Mouse (Mus musculus) right cerebral cortex, postnatal 10 days (tissue): ENCODE data around the gene Snx18.

Experiments used
- DNase-seq, 2 experiments: peaks; one replicate each; pipeline ENCODE4 v3.0.0; 2021; ENCODE audit warnings: low spot score in 2 of 2

Snx18 gene

DNA sequence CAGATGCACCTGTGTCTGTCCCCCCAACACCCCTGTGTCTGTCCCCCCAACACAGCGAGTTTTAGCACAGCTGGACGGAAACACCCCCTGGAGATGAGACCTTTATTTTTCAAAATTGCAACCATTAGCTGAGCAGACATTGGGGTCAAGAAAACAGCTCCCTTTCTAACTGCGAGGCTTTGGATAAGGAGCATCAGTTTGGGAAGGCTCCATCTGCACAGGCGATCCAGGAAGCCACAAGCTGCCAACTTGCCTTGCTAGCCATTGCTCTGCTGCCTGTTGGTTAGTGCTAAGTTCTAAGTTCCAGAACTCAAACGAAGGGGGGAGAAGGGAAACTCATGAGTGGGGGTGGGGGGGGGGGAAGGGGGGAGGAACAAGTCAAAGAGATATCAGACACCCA, 51.4 kb downstream of the Snx18 start:
- no peak for DNase-seq

DNA sequence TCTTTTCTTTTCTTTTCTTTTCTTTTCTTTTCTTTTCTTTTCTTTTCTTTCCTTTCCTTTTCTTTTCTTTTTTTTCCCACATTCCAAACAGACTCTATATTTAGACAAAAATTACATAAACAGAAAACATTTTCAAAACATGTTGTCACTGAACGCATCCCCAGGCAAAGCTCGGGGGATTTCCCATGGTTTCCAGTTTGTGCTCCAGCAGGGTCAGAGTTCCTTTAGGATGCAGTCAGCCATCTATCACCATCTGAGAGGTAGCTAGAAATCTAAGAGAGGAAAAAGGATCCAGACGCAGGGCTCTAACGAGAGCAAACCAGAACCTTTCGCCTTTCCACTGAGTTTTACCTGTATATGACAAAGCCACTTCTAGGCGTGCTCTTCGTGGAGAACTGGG, 52.0 kb downstream of the Snx18 start:
- no peak for DNase-seq

DNA sequence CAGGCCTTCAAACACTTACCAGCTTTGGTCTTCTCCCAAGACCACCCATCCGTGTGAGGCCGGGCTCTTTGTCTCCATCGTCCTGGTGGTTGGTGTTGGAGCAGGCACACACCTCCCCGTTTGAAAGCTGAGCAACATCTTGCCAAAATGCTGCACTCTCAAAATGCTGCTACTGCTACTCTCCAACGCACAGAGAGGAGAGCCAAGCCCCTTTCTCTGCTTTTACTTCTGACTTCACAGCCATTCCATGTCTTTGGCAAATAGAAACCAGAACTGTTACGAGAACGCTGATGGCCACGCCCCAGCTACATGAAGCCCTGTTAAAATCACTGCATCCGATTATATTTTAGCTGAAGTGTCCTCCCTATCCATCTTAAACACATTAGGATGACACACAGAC, 58.7 kb downstream of the Snx18 start:
- DNase-seq: no peak

DNA sequence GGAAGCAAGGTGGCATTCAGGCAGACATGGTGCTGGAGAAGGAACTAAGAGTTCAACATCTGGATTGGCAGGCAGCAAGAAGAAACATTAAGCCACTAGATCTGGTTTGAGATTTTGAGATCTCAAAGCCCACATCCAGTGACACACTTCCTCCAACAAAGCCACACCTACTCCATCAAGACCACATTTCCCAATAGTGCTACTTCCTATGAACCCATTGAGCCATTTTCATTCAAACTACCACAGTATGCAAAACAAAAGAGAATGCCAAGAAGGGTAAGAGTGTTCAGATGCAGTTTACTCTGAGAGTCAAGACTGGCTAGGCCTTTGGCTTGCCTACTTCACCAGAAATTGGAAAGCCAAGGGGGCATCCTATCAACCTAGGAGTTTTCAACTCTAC, 61.8 kb downstream of the Snx18 start:
- no peak for DNase-seq

DNA sequence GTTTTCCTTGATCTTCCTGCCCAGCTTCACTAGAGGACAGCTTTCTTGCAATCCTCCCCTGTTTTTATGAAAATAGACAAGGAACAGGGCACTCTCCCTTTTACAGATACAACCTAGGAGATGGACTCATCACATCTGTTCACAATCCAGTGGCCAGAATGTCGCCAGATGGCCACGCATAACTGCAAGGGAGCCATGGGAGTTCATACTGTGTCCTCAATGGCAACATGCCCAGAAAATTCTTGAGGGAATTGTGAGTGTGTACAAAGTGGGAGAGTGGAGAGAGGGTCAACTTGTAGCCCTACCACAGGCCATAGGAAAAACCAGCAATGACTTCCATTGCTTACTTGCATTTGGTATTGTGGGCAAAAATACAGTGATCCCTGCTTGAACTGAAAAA, 63.1 kb downstream of the Snx18 start:
- no peak for DNase-seq

DNA sequence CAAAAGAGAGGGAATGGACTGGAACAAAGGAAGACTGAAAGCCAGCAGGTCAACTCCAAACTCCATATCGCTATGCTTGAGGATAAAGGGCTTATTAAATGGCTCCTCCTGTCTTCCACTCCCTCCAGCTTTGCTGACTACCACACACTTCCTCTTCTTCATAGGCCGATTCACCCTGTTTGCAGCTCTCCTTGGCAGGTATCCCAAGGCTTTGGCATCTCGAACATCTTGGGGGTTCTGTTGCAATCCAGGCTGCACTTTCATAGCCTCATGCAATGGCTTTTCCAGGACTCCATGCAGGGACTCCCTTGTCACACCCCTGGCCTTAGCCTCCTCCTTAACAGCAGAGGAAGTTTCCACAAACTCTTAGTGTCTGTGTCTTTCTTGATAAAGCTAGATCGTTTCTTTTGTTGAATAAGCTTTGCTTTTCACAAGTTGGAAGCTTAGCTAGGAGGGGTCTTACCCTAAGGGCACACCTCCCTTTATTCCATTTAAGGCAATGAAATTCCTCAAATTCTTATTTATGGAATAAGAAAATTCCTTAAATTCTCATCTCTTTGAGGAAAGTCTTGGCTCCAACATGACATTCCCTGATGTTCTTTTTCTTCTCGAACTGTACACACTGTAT, 64.6 kb downstream of the Snx18 start:
- DNase-seq: no peak

DNA sequence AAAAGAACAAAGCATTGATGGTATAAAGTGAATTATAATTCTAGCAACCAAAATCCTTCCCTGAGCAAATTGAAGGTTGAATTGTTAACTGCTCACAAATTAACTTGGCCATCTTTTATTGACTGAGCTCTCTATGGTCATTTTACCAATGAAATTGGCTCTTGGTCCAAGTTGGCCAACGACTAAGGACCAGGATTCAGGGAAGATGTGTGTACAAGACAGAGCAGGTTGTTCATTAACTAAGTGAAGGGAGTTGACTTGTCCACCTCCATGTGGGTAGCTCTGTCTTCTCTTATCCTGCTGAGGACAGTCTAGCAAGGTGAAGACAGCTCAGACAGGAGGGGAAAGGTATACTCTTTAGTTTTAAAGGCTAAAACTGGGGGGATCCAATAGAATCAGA, 66.0 kb downstream of the Snx18 start:
- DNase-seq: no peak

DNA sequence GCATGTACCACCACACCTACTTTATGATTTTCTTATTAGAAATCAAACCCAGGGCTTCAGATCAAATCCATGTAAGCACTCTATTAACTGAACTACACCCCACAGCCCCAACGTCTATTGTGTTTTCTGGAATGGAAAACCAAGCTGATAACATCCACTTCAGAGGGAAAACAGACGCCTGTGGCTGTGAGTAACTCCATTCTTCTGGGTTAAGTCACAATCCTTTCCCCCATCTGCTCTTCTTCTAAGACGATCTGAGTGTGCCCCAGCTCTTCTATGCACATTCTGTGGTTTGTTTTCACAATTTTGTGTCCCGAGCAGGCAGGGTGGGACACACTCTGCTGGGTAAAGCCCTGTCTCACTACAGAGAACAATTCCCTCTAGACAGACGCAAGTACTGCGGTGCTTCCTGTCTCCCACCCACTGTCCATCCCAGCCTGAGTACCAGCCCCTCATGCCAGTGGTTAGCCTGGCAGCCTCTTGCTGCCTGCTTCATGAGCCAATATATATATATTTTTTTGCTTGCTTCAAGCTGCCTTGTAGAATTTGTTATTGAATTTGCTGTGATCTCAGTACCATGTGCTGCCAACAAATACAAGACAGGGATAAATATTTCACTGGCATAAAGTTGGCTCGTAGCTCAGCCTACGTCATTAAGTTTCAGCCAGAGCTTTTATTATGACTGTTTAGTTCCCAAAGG, 67.3 kb downstream of the Snx18 start:
- DNase-seq: no peak

DNA sequence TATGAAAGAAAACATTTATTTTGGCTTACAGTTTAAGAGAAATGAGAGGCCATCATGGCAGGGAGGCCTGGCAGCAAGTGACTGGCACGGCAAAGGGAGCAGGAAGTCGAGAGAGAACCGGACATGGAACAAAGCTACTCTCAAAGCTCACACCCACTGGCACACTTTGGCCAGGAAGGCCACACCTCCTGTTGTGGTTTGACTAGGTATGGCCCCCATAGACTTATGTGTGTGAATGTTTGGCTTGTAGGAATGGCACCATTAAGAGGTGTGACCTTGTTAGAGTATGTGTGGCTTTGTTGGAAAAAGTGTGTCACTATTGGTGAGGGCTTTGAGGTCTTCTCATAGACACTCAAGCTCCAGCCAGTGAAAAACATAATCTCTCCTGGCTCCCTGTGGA, 69.3 kb downstream of the Snx18 start:
- DNase-seq: no peak

DNA sequence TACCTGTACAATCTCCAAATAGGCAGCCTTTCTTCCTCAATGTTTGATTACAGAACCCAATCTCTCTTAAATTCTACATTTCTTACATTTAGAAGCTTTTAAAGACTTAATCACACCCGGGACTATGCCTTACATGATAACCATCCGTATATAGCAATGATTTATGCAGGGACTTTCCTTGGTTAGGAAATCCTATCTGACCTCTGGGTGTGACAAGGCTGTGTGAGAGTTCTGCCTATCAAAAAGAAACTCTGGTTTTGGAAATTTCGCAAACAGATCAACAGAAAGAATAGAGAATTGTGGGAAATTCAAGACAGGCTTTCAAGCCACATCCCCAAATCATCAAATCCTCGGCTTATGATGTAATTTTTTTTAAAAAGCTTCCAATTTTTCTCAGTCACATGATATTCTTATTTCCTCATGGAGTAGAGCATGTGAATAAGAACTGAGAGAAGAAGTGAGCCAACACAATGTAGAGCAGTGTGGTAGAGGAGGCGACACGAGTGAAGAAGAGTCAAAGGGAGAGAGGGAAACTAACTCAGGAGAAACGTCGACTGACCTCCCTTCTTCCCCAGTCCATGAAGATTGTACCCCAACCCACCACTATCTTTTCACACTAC, 70.4 kb downstream of the Snx18 start:
- no peak for DNase-seq

DNA sequence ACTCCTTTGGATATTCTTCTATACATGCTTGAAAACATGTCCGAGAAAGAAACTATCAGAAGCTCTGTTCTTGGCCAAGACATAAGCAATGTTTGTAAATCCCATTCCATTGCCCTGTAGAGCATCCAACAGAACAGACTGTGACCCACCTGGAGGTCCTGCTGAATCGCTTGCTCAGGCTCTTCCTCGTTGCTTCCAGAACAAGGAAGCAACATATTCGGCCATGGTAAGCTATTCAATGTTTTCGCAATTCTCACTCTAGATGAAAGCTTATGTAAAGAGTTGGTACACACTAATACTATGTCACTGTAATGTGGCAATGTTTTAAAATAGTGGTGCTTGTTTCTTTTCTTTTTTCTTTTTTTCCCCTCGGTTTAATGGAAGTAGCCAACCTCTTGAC, 76.0 kb downstream of the Snx18 start:
- DNase-seq: no peak
